Mouse (Mus musculus): ENCODE results near the gene Arhgap36. TPM values are rescaled to one million over a fixed set of nuclear protein-coding genes. Genes with fewer than 3 reads are reported as not detected.
A peak's percentile ranks its signal among the peaks of the same experiment; 100 is the strongest.

The Arhgap36 gene
- polyA plus RNA-seq (2015; fragmentation: Nextera tagmentation; extraction: Ambion mirVana) = 2.9 and 3.5 TPM in 2 replicates

GRCm38 (mm10) chrX:49463442-49463970, at the start of gene Arhgap36:
Gene Arhgap36, plus strand, starts transcription at chrX:49463945.
- H3K4me1 ChIP-seq = no peaks in the 10 kb centered on the region
- H3K27ac ChIP-seq = no peak within 1 kb of the TSS
- no peak within 1 kb of the TSS for H3K4me2 ChIP-seq
- no peak for ATAC-seq (replicated peaks)
- H3K9me3 ChIP-seq = no peaks in the 10 kb centered on the region
- 73% methylated on average over 6 of the region's 6 CpGs for WGBS
- H3K4me3 ChIP-seq = no peak within 1 kb of the TSS
- no peaks in the 10 kb centered on the region for H3K27me3 ChIP-seq (replicated peaks)
- no peaks in the 10 kb centered on the region for H3K36me3 ChIP-seq (replicated peaks)
- no peak within 1 kb of the TSS for H3K9ac ChIP-seq

- Histone ChIP-seq H3K9me3 (no peaks in the 10 kb centered on the region), H3K4me1 (no peaks in the 10 kb centered on the region), H3K27ac (no peak overlapping the region), H3K27me3 (replicated peaks) (no peaks in the 10 kb centered on the region), H3K9ac (no peak overlapping the region), H3K4me2 (no peak overlapping the region), H3K4me3 (no peak overlapping the region), H3K36me3 (replicated peaks) (no peaks in the 10 kb centered on the region)
- WGBS = 45% methylated on average over 10 of the region's 10 CpGs
- ATAC-seq (replicated peaks) = no peak
Measured at GRCm38 (mm10) chrX:49457781-49458180, 6.0 kb upstream of the Arhgap36 start.

- ATAC-seq (replicated peaks) = peak; percentile 87
- peak overlapping the region; percentile 32; the same call in 1 of the 2 replicates for H3K9ac ChIP-seq
- WGBS = 19% methylated on average over 34 of the region's 34 CpGs
Measured at GRCm38 (mm10) chrX:49470287-49471054, 6.7 kb downstream of the Arhgap36 start.

GRCm38 (mm10) chrX:49479968-49480809, 16.4 kb downstream of the Arhgap36 start:
- peak overlapping the region; percentile 38 for H3K4me3 ChIP-seq
- no peaks in the 10 kb centered on the region for H3K9me3 ChIP-seq
- peak overlapping the region; percentile 63 for H3K4me2 ChIP-seq
- 29% methylated on average over 27 of the region's 29 CpGs for WGBS
- H3K27ac ChIP-seq = no peak overlapping the region
- ATAC-seq (replicated peaks) = peak; percentile 83
- no peaks in the 10 kb centered on the region for H3K27me3 ChIP-seq (replicated peaks)
- H3K4me1 ChIP-seq = peaks cover 12% of the 10 kb centered on the region; the same call in 1 of the 2 replicates
- H3K36me3 ChIP-seq (replicated peaks) = no peaks in the 10 kb centered on the region
- peak overlapping the region; percentile 22 for H3K9ac ChIP-seq

More at GRCm38 (mm10) chrX:49470287-49471054, 6.7 kb downstream of the Arhgap36 start:
- Histone ChIP-seq H3K4me2 (peak overlapping the region; percentile 63), H3K4me3 (peak overlapping the region; percentile 40), H3K36me3 (replicated peaks) (no peaks in the 10 kb centered on the region), H3K27me3 (replicated peaks) (no peaks in the 10 kb centered on the region), H3K27ac (no peak overlapping the region), H3K4me1 (no peaks in the 10 kb centered on the region; the same call in 1 of the 2 replicates), H3K9me3 (no peaks in the 10 kb centered on the region)

GRCm38 (mm10) chrX:49480846-49481245, 17.1 kb downstream of the Arhgap36 start:
- Histone ChIP-seq H3K27ac (no peak overlapping the region), H3K36me3 (replicated peaks) (no peaks in the 10 kb centered on the region), H3K4me2 (peak overlapping the region; percentile 63), H3K4me3 (peak overlapping the region; percentile 38), H3K27me3 (replicated peaks) (no peaks in the 10 kb centered on the region), H3K9me3 (no peaks in the 10 kb centered on the region), H3K9ac (peak overlapping the region; percentile 22; the same call in 1 of the 2 replicates), H3K4me1 (peaks cover 12% of the 10 kb centered on the region; the same call in 1 of the 2 replicates)
- ATAC-seq (replicated peaks) = peak; percentile 75
- 20% methylated on average over 12 of the region's 12 CpGs for WGBS

- ATAC-seq (replicated peaks) = no peak
- WGBS = 85% methylated on average over 5 of the region's 5 CpGs
Measured at GRCm38 (mm10) chrX:49489141-49489540, 25.4 kb downstream of the Arhgap36 start.

GRCm38 (mm10) chrX:49493739-49494449, 30.1 kb downstream of the Arhgap36 start:
- H3K9ac ChIP-seq = no peak overlapping the region
- H3K27ac ChIP-seq = no peak overlapping the region
- peak; percentile 74 for ATAC-seq (replicated peaks)
- peaks cover 3% of the 10 kb centered on the region; the same call in 1 of the 2 replicates for H3K4me1 ChIP-seq
- peak overlapping the region; percentile 68 for H3K4me2 ChIP-seq
- H3K36me3 ChIP-seq (replicated peaks) = no peaks in the 10 kb centered on the region
- peak overlapping the region; percentile 37 for H3K4me3 ChIP-seq
- no peaks in the 10 kb centered on the region; the same call in none of the 2 replicates for H3K27me3 ChIP-seq (replicated peaks)
- no peaks in the 10 kb centered on the region for H3K9me3 ChIP-seq
- whole genome bisulfite sequencing = 17% methylated on average over 46 of the region's 46 CpGs

More at GRCm38 (mm10) chrX:49489141-49489540, 25.4 kb downstream of the Arhgap36 start:
- H3K27me3 ChIP-seq (replicated peaks) = no peaks in the 10 kb centered on the region
- H3K4me3 ChIP-seq = no peak overlapping the region
- H3K36me3 ChIP-seq (replicated peaks) = no peaks in the 10 kb centered on the region
- no peak overlapping the region for H3K27ac ChIP-seq
- peaks cover 3% of the 10 kb centered on the region; the same call in 1 of the 2 replicates for H3K4me1 ChIP-seq
- H3K9me3 ChIP-seq = no peaks in the 10 kb centered on the region
- H3K9ac ChIP-seq = no peak overlapping the region
- no peak overlapping the region for H3K4me2 ChIP-seq

Other genes starting within 250 kb of the Arhgap36 start
- gene Enox2, start 175.7 kb upstream of the Arhgap36 start, polyA plus RNA-seq (2015; fragmentation: Nextera tagmentation; extraction: Ambion mirVana) = 6.5 and 7.0 TPM in 2 replicates
- gene Olfr1320, start 208.4 kb downstream of the Arhgap36 start, polyA plus RNA-seq (2015; fragmentation: Nextera tagmentation; extraction: Ambion mirVana) = not detected in 2 replicates